Mouse (Mus musculus): ENCODE results near the gene Psmc6. TPM values are rescaled to one million over a fixed set of nuclear protein-coding genes. Genes with fewer than 3 reads are reported as not detected.

Gene Psmc6
- polyA plus RNA-seq (2021; fragmentation: Nextera tagmentation): 108 and 124 TPM in 2 replicates
- long read RNA-seq, experiment 1, transcript Psmc6-201 (14 exons, 2,234 nt): major isoform, 774 of 856 reads
- long read RNA-seq, experiment 1, partial matches to known transcripts: 19 of 856 reads
- long read RNA-seq, experiment 1, other reads (novel, unspliced or antisense): 63 of 856 reads
- long read RNA-seq, experiment 2, transcript Psmc6-201 (14 exons, 2,234 nt): major isoform, 151 of 200 reads
- long read RNA-seq, experiment 2, partial matches to known transcripts: 25 of 200 reads
- long read RNA-seq, experiment 2, other reads (novel, unspliced or antisense): 24 of 200 reads

GRCm38 (mm10) chr14:45329589-45330181, at the start of gene Psmc6:
Gene Psmc6, plus strand, starts transcription at chr14:45329788.

GRCm38 (mm10) chr14:45318426-45319236, 11.0 kb upstream of the Psmc6 start, which contains the start of gene Ero1l:
Gene Ero1l, minus strand, starts transcription at chr14:45318771.

GRCm38 (mm10) chr14:45350931-45351859, 21.6 kb downstream of the Psmc6 start, which contains the start of gene Styx:
Gene Styx, plus strand, starts transcription at chr14:45351093.

Other genes with a start within 250 kb of the Psmc6 start
- 4.3 and 6.8 TPM in 2 replicates for gene Gpr137c, start 110.1 kb upstream of the Psmc6 start, polyA plus RNA-seq (2021; fragmentation: Nextera tagmentation)
- 22.5 and 27.9 TPM in 2 replicates for gene Txndc16, start 109.5 kb upstream of the Psmc6 start, polyA plus RNA-seq (2021; fragmentation: Nextera tagmentation)
- 9.6 and 11.5 TPM in 2 replicates for gene Ero1l, start 11.0 kb upstream of the Psmc6 start, polyA plus RNA-seq (2021; fragmentation: Nextera tagmentation)
- gene Styx, start 21.3 kb downstream of the Psmc6 start, polyA plus RNA-seq (2021; fragmentation: Nextera tagmentation): 12.6 and 13.5 TPM in 2 replicates
- 13.4 and 17.2 TPM in 2 replicates for gene Gnpnat1, start 75.1 kb downstream of the Psmc6 start, polyA plus RNA-seq (2021; fragmentation: Nextera tagmentation)
- gene Fermt2, start 200.3 kb downstream of the Psmc6 start, polyA plus RNA-seq (2021; fragmentation: Nextera tagmentation): 97.6 and 117 TPM in 2 replicates